Mouse (Mus musculus) induced T-regulatory cell, adult 2 months (primary cell): ENCODE results near the gene Phactr2.
A peak's percentile ranks its signal among the peaks of the same experiment; 100 is the strongest.

ENCODE experiments used
- DNase-seq: peaks from one replicate; pipeline ENCODE4 v3.0.0-alpha.2; 2012; ENCODE audit warnings: low read depth

The Phactr2 gene

DNA sequence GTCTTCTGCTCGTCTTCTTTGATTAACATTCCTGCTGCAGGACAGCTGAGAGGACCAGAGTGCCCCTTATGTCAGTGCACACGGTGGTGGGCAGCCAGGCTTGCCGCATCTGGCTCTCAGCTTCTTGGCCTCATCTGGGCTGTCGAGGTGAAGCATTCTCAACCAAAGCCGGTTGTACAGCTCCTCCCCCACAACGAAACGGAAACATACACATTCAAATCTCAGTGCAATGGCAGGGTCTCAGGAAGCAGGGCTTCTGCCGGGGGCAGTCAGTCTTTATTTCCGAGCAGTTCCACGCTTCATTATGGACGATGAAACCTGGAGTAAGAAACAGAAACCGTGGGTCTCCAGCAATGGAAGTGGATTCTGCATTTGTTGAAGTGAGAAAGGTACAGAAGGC lies 260.3 kb downstream of the Phactr2 start:
- no peak for DNase-seq

DNA sequence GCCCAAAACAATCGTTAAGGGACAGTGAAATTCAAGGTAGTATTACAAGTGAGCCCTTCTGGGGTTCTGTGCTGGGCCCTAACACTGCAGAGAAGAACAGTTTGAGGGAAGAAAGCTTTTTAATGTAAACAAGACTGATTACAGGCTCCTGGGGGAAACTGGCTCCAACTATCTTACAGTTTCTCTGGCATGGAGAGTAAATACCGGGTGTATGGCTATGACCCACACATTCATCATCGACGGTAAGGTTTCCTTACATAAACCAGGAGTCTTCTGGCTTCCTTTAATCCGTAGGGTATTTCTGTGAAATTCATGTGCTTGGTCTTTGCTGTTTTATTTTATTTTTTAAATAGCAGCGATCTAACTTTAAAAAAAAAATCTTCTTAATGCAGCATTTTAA lies 261.4 kb downstream of the Phactr2 start:
- DNase-seq: no peak

DNA sequence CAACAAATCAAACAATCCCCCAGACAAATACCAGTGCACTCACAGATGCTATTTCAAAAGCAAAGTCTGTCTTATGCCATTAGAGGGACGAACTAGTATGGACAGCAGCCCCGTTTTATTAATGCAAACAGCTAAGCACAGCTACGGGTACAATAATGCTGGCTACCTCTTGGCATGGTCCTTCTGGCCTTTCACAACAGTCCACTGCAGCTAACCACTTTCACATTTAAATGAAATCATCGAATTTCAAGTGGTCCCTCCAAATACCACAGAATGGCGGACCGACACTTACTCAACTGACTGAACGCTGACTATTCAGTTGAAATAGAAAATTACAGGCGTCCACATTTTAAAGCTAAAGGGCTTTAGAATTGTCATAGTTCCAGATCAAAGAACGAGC lies 261.9 kb downstream of the Phactr2 start:
- no peak for DNase-seq

DNA sequence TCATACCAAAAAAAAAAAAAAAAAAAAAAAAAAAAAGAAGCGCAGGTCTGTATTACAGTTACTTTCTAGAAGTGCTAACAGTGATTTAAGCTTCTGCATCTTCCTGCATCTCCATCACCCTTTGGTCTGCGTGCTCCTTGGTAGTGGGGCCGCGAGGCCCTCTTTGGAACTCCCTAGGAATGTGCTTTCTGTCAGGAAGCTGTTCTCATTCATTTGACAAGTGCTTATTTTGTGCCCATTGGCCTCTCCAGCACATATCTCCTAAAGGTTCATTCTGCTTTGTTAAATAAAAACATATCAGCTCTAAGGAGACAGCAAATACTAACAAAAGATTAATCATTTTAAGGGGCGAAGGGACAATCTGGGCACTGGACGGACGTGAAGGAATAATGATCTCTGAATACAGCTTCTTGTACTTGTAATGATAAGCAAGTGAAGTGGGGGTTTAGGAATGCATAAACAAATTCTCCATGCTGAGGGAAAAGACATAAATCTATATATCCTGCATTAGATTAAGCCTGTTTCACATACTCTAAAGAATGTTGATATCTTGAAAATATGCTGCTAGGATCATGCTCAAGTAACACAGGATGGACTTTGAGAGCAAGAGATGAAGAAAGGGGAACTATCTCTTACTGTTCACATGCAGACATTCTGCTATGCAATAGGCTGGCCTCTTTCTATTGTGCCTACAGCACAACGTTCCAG lies 264.1 kb downstream of the Phactr2 start:
- no peak for DNase-seq

DNA sequence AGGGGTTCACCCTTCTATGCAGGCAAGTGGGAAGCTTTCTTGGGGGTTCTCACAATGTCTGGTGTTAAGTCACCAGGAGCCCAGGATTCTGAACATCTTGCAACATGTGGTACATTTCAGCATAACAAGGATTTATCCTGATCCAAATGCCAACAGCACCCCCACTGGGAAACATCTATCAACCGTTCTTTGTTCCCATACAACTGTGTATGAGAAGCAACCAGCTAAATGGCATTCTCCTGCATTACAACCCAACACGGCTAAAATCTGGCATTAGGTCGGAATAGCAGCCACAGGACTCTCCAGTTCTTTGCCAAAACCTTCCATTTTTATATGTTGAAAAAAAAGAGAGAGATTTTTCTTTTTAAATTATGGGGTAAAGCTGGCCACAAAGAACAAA lies 264.7 kb downstream of the Phactr2 start:
- no peak for DNase-seq

DNA sequence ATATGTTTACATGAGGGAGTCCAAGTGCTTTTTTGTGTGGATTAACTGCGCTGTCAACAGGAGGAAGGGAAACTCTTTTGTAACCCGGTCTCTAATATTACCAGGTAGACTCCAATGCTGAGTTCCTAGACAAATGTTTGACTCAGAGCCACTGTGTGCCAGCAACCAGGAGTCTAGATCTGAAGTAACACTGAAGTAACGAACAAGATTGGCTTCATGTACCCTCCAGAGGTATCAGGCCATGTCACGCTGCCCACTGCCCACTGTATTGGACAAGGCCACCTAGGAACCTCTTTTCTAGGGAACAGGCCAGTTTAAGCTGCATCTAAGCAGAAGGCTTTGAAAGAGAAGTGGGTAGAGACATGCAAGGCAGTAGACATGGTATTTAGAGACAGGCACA lies 265.2 kb downstream of the Phactr2 start:
- DNase-seq: no peak

DNA sequence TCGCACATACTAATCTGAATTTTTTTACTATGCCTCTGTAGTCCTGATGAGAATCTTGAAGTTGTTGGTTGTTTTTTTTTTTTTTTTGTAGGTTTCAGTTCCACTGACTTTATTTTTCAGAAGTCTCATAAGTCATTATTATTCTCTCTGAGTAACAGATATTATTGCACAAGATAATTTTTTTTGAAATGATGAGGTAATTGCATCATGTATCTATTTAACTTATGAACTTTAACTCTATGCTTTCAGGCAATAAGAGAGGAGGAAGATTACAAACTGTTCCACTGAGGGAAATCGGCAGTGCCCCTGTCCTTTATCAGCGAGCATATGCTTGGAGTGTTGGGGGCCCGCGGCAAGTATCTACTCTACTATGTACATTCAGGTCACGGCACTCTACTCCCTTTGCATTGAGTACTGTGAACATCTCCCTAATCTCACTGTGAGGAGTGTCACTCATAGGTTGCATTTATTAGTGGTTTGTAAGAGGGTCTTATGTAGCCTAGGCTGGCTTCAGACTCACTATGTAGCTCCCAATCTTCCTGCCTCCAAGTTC lies 272.4 kb downstream of the Phactr2 start:
- no peak for DNase-seq

DNA sequence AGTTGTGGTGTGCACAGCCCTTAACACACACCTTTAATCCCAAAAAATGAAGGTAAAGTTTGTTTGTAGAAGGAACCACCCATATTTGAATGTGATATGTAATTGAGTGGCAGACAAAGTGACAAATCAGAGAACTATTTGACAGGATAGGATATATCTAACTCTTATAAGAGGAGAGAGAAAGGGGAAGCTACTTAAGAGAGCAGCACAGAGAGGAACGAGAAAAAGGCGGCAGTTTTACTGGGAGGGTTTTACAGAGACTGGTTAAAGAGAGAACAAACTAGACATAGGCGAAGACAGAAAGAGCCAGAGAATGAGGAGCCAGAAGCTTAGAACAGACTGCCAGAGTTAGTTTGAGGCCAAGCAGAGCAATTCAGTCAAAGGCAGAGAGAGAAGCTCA lies 273.4 kb downstream of the Phactr2 start:
- no peak for DNase-seq

DNA sequence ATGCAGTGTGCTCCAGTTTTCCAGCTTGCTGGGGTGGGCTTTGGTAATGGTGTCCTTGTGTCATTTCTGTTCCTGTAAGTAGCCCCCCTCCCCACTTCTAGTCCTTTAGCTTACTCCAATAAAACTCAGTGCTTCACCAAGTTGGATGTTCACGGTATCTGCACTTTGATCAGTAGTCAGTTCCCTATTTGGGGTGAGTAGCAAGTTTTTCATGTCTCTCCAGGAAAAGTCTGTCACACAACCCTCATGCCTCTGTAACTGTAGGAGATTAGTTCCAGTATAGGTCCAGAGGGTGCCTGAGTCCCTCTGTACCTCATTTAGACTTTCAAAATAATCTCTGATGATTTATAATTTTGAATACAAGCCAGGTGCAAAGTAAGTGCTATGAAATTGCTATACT lies 275.0 kb downstream of the Phactr2 start:
- DNase-seq: no peak

DNA sequence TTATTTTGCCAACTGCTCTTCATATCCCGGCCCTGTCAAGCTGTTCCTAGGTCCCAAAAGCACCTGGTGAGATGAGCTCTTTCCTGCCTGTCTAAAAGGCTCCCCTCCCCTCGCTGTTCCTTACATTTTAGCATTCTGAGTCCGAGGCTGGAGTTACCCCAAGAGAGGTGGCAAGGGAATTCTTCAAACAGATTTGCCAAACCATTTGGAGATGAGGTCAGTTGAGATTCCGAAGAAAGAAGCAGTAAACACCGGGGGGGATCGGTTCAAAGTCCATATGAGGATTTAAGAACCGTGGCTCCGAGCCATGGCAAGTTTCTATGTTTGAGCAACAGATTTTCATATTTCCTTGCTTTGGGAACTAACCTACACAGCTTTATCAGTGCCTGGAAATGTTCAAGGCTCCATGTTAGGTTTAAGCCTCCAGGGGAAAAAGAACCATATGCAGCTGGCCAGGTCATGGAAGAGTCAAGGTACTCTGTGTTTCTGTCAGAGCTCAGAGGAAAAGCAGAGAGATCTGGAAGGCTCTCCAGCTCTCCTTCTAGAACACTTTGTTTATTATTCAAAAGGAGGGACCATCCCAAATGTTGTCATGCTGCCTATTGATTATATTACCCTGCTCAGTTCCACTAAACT lies 277.2 kb downstream of the Phactr2 start:
- no peak for DNase-seq

DNA sequence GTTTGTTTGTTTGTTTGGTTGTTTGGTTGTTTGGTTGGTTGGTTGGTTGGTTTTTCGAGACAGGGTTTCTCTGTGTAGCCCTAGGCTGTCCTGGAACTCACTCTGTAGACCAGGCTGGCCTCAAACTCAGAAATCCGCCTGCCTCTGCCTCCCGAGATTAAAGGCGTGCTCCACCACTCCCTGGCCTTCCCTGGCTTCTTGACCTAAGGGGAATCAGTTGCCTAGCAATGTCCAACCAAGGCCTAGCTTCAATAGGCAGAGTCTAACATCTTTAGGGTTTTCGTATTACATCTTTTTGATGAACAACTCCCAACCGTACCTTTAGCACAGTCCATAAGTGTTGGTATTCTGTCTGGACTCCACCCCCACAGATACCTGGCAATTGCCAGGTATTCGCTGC lies 280.7 kb downstream of the Phactr2 start:
- peak; percentile 36 for DNase-seq

DNA sequence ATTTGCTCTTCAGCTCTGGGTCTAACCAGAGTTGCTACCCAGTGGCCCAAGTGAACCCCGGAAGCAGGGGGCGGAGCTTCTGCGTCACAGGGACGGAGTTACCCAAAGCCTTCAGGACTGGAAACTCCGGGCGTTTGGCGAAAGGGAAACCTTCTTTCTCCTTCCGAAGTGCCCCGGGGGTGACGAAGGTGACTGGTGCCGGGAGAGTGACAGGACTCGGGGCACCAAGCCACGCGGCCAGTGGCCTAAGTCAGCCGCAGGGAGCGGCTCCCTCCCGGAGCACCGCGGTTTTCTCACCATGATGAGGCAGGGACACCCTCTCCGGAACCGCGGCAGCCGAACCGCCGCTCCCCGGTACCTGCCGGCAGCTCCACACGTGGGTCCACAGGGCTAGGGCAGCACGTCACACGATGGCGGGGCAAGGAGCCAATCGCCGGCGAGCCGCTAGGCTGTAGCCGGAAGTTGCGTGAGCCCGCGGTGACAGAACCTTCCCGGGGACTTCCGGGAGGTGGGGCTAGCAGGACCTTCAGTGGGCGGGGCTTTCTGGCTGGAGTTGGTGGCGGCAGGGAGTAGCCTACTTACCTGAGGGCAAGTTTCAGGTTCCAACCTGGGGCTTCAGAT lies 281.4 kb downstream of the Phactr2 start, which contains the start of gene Ltv1:
Gene Ltv1, minus strand, starts transcription at position 438 of the 621 bp plus-strand sequence.
- DNase-seq: peak; percentile 98

DNA sequence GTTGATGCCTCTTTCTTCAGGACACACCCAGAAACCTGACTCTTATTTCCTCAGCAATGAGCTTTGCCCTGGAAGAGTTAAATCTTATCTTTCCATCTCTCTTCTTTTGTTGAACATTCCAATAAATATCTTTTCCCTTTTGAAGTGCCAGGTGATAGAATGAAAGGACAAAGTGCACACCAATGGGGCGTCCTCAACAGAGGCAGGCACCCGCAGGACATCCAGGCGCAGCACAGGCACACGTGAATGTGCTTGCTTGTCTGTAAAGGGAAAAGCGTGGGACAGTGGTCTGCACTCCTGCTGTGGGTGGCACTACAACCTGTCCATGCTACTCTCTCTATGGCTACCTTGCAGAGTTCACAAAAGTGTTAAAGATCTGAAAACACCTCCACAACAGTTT lies 284.3 kb downstream of the Phactr2 start:
- DNase-seq: no peak

DNA sequence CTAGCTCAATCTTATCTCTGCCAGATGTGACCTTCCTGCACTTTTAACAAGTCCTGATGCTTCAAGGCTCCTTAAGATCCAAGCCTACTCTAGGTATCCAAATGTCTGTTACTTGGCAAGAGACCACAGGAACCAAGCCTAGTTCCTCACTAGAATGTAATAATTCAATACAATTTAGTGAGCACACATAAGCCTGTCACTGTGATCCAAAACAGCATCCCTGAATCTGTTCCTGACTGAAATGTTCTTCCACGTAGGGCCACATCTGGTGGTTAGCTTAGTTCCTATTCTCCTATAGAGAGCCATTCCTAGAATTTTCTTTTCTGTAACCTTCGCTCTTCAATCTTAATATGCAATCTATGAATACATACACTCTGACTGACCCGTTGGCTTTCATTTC lies 287.5 kb downstream of the Phactr2 start:
- no peak for DNase-seq

DNA sequence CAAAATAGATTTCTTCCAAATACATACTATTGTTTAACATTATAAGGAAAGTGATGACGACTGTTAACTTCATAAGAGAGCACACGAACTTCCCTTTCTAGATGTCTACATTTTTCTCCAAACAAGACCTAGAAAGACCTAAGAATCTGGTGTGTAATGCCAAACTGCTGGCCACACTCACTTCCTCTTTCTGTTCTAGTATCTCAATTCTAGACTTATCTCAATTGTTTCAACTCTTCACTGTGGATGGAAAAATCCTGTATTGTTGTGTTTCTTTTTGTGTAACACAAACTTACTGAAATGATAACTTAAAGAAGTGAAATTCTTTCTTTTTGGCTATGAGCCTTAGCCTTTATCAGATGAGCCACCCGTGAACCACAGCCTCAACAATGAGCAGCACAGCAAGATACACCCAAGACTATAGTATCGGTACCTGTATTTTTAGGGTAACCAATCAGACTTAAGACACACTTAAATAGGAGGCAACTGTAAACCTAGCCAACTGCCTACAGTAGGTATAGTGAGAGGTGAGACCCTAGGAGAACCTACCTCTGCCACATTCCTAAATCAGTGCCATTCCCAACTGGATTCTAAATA lies 289.9 kb downstream of the Phactr2 start:
- DNase-seq: no peak

DNA sequence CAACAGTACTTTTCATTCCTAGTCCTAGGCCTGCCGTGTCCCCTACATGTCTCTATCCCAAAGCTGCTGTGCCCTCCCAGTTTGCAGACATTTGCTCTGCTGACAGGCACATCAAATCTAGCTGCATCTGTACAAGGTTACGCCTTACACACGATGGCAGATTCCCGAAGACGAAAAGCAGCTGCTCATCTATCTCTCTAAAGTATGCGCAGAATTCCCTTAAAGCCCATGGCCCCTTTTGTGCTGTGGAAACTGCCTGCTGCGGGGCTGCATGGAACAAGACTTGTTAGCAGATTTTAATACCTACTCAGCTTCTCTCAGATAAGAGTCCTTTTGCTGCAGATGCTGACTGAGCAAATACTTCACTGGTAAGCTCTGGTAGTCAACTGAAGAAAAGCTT lies 294.0 kb downstream of the Phactr2 start:
- DNase-seq: no peak

DNA sequence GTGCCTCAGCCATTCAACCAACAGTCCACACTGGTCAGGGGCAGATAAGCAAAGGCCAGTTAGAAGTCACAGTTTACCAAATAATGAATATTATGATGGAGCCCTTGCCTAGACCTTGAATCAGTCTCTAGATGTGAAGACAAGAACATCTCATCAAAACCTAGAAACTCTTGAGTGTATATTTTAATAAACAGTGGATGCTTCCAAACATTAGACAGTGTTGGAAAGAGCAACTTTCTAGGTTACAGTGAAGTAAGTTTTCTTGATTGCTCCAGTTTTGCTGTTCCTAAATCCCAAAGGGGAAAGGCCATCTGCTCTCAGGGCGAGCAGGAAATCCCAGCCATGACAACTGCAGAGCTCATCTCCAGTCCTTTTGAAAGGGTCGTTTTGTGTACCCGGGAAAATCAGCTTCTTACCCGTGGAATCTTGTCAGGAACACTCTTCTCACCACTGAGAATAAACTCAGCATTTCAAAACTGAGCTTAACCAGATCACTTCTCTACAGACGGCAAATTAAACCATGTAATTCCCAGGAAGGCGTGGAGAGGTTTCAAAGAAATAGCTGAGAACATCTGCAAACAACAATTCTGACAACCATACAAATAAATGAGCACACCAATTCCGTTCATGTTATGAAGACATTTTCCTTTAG lies 296.1 kb downstream of the Phactr2 start, which contains the start of gene Zc2hc1b:
Gene Zc2hc1b, minus strand, starts transcription at position 51 of the 652 bp plus-strand sequence.
- no peak for DNase-seq

DNA sequence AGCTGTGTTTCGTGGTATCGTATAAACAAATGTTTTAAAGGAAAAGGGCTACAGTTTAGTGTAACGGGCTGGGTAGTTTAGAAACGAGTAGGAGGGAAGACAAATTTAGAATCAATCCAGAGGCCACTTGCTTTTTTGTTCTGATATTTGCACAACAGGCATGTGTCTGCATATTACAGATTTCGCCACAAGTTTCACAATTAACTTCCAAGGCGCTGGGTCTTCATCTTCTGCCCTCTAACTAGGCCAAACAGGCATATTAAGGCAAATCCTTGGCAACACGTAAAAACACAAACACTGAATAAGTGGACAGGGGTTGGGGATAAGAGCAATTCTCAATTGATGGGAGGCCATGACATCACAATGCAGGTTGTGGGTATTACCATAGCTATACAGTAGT lies 298.3 kb downstream of the Phactr2 start:
- DNase-seq: no peak

DNA sequence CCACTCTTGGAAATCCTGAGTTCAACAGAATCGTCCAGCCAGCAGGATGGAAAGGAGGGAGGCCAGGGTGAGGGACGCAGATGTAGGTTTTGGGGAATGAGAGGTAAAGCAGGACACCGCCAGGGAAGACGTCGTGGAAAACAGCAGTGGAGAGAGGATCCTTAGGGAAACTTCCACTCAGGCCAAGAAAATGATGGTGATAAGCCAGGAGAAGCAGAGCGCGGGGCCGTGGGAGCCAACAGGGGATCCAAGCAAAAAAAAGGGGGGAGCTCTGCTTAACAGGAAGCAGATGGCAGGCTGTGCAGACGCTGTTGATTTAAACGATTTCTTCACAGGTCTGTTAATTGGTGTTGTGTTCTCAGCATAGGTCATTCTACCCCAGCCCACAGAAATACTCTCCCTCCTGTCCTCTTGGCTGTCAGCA lies 301.4 kb downstream of the Phactr2 start:
- no peak for DNase-seq

DNA sequence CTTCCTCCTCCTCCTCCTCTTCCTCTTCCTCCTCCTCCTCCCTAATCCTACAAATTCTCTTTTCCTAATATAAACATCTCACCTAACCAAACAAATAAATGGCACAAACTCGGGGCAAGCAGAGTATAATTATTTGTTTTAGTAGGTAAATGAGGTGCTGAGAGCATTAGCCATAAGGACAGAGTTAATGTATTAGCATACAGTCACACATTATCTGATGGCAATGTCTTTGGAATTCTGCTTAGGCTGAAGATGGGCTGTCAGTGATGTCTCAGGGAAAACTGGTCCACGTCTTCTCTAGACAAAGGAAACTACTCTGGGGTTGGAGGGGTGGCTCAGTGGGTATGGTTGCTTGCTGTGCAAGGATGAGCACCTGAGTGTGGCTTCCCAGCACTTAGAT lies 302.8 kb downstream of the Phactr2 start:
- no peak for DNase-seq

DNA sequence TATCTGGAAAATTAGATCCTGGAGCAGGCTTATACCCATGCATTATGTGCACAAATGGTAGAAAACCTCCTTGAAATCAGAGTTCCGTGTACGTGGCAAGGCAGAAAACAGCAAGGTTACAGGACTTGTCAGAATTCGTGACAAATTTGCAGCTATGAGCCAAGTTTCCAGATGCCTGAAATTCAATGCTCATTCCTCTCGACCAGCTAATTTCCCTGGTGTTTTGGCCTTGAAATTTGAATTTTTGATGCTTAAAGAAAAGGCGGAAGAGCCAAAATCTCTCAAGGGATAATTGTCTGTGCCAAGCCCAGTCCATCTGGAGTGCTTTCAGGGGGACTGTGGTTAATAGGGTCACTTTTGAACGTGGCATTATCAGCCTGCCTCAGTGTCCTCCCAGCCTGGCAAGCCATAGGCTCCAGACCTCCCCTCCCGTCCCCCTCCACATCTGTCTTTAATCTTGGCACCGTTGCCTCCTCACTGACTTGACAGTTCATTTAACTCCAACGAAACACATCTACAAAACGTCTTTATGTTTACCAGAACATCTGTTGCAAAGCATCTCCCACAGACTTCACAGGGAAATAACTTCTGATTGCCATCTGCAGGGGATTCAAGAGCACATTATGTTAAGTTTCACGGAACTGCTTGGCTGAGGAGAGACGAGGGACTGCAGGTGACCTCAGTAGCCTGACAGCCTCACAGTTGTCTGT lies 303.3 kb downstream of the Phactr2 start:
- no peak for DNase-seq
